Mouse (Mus musculus) thymus, postnatal 36 days (tissue): ENCODE data around the gene Slc17a1.

Source experiments
- DNase-seq, 2 experiments: peaks; one replicate each; pipeline ENCODE4 v3.0.0; 2022; ENCODE audit warnings: mixed read lengths in 2 of 2

Slc17a1 gene

GRCm38 (mm10) chr13:23892592-23893268 lies 25.2 kb downstream of the Slc17a1 start:
- no peak for DNase-seq

DNA sequence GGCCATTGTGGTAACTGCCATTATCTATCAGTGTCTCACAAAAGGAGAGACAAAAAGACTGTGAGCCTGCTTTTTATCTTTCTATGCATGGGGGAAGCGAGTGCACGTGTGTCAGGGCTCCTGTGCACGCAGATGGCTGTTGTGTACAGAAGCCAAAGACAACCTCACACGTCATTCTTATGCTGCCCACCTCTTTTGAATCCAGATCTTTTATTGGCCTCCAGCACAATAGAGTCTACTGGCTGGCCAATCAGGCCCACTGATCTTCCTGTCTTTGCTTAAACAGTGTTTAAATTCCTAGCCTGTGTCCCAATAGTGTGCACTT lies 25.7 kb downstream of the Slc17a1 start:
- no peak for DNase-seq

DNA sequence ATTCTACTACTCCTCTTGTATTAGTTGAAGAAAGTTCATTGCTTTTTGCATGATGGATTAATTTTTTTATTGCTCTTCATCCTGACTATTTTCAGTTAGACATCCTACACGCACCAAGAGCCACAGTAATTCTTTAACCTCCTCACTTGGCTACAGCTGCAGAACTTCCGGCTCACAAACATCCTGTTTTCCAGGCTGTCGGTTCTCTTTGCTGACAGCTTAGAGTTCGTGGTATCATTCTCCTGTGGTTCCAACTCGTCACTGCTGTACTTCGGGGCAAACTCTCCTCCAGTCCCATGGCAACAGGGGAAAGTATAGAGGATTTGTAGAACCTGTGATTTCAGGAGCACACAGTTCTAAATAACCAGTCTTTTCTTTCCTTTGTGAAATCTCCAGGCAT lies 30.7 kb downstream of the Slc17a1 start:
- peak in 1 of 2 experiments; percentile 12 for DNase-seq

DNA sequence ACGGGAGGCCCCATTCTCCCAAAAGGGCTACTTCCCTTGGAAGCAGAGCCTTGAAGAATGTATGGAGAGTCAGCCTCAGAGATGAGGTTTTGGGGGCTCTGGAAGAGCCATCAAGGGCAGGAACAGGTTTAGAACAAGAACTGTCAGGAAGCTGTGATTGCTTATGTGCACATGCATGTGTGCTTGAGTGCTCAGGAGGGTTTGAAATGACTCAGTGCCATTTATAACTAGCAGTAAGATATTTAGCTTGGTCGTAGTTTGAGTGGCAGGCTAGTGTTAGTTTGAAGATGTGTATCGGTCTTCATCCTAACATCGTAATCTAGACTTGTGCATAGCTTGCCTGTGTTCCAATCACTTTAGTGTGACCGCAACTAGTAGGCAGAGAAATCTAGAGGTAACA lies 39.4 kb downstream of the Slc17a1 start:
- no peak for DNase-seq

- peak in 1 of 2 experiments; percentile 10 for DNase-seq
These were observed 42.6 kb downstream of the Slc17a1 start for GRCm38 (mm10) chr13:23910121-23910520.

GRCm38 (mm10) chr13:23911335-23911734 lies 43.8 kb downstream of the Slc17a1 start:
- no peak for DNase-seq

GRCm38 (mm10) chr13:23913791-23914306 lies 46.3 kb downstream of the Slc17a1 start:
- no peak for DNase-seq

DNA sequence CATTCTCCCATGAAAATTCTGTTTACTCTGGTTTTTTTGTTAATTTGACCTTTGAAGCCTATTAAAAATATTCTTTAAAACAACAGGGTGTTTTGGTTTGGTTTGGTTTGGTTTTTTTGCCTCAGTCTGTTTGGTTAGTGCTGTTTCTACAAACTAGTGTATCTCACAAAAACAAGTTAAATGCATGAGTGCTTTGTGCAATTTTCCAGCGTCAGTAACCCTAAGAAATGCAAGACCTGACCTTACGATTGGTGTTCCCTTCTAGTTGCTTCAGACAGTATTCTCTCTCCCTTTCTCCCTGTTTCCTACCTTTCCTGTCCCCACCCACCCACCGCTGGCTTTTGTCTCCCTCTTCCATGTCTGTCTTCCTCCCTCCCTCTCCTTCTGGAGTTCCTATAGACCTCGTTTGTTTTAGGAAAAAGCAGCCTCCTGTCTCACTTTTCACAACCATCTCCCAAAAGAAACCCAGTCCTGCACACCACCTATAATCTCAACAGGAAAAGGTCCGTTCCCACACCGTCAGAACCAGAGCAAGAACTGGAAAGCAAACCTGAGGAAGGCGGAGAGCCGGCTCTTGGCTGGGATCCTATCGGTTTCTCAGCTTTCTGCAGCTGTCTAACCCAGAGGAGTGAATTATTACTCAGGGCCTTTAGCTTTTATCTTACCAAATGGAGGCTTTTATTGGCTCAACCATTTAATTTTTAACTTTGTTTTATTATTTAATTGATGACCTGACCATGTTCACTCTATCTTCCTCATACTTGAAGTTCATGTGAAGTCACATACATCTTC lies 47.0 kb downstream of the Slc17a1 start, which contains the start of gene Slc17a4:
Gene Slc17a4, minus strand, starts transcription at position 634 of the 792 bp plus-strand sequence.
- no peak for DNase-seq

DNA sequence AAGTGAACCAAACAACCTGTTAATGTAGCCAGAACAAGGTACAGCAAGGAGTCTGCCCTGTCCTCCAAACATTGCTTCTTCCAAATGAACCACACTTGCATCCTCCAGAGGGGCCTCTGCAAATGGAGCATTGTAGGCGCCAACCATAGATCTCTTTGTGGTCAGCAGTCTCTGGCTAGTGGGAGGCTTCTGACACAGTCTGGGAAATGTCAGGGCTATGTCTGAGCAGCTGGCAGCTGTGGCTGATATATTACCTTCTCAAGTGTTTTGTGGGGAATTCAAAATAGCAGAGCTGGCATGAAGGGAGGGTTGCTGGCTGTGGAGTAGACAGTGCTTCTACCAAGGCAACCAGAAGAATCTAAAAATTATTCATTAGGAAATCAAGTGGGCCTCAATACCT lies 48.6 kb downstream of the Slc17a1 start:
- no peak for DNase-seq

DNA sequence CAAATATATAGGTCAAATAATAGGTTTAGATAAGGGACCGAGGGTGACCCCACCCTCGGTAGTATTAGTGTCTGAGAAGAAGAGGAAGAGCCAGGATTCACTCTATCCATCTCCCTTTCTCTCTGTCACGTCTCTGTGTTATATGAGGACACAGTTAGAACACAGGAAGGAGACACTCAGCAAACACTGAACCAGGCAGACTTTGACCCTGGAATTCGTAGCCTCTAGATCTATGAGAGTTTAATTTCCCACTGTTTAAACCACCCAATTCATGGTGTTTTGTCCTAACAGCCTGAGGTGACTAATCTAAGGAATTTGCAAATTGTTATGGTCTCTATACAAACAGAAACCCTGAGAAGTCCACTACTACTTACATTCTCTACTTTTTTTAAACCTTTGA lies 50.1 kb downstream of the Slc17a1 start:
- no peak for DNase-seq

GRCm38 (mm10) chr13:23925792-23926191 lies 58.2 kb downstream of the Slc17a1 start:
- no peak for DNase-seq

DNA sequence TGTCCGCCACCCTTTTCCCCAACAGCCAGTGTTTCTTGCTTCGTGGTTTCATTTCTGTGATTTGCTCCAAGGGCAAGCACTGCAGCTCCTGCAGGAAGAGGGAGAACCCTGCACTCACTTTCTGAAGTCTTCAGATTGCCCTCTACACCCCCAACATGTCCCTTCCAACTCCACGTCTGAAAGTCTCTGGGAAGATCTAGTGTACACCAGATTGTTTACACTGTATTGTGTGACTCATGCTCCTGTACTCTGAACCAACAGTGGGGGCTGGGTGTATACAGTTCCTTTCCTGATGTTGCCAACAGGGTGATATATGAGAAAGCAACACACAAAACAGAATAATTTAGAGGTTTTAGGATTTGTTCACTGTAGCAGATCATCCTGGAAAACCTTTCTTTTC lies 61.1 kb downstream of the Slc17a1 start:
- no peak for DNase-seq

- DNase-seq: no peak
These were observed 62.9 kb downstream of the Slc17a1 start for GRCm38 (mm10) chr13:23930461-23930860.

DNA sequence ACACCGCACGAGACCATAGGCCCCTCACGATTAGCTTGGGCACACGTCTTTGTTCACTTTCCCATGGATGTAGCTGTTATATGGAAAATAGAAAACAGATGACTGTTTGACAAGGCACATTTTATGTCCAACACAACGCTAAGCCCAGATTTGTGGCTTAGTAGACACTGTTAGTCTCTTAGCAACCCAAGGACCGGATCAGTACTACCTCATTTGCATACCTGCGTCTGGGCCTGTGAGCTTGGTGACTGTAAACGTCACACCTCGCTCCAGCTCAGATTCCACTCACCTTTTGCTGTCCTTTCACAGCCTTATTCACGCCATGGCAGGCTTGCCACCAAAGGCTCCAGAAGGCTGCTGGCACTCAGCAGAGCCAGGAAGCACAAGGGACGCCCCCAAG lies 63.4 kb downstream of the Slc17a1 start:
- DNase-seq: no peak

GRCm38 (mm10) chr13:23933421-23934210 lies 66.1 kb downstream of the Slc17a1 start, which contains the start of gene Hist1h2ba:
Gene Hist1h2ba, minus strand, starts transcription at chr13:23934156.
- DNase-seq: no peak

DNA sequence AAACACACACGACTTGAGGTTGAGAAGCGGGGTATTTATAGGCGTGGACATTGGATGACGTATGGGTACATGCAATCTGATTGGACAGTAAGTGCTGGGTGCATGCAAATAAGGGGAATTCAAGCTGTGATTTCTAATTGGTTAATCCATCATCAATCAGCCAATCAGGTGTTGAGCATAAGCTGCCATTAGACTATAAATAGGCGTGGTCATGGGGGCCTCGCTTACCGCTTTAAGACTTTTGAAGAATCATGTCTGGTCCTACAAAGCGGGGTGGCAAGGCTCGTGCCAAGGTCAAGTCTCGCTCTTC lies 66.6 kb downstream of the Slc17a1 start, which contains the start of gene Hist1h2aa:
Gene Hist1h2aa, plus strand, starts transcription at position 252 of the 310 bp plus-strand sequence.
- DNase-seq: no peak

- DNase-seq: no peak
These were observed 71.1 kb downstream of the Slc17a1 start for GRCm38 (mm10) chr13:23938699-23939098.

- no peak for DNase-seq
These were observed 72.7 kb downstream of the Slc17a1 start for GRCm38 (mm10) chr13:23940291-23940690.

GRCm38 (mm10) chr13:23942861-23943260 lies 75.3 kb downstream of the Slc17a1 start:
- no peak for DNase-seq
